Mouse (Mus musculus): Measurements from ENCODE around the gene Gpatch4.

Gpatch4 gene

GRCm38 (mm10) chr3:88042661-88043421, at the start of gene Gpatch4:
Gene Gpatch4 (plus strand): TSS chr3:88043108.
- in situ Hi-C loops (cut with MseI, MboI) = no loop called here

- in situ Hi-C loops (cut with MseI, MboI) = no loop called here
These were observed 49.5 kb upstream of the Gpatch4 start for GRCm38 (mm10) chr3:87993436-87993835.

- in situ Hi-C loops (cut with MseI, MboI) = no loop called here
These were observed 47.6 kb upstream of the Gpatch4 start for GRCm38 (mm10) chr3:87995331-87995730.

- in situ Hi-C loops (cut with MseI, MboI) = no loop called here
These were observed 46.5 kb upstream of the Gpatch4 start for GRCm38 (mm10) chr3:87996401-87996800.

GRCm38 (mm10) chr3:87996971-87997614, 45.8 kb upstream of the Gpatch4 start:
- in situ Hi-C loops (cut with MseI, MboI) = no loop called here

GRCm38 (mm10) chr3:87998747-87999146, 44.2 kb upstream of the Gpatch4 start:
- in situ Hi-C loops (cut with MseI, MboI) = no loop called here

- in situ Hi-C loops (cut with MseI, MboI) = no loop called here
These were observed 43.5 kb upstream of the Gpatch4 start for GRCm38 (mm10) chr3:87999243-87999895.

GRCm38 (mm10) chr3:88000181-88000580, 42.7 kb upstream of the Gpatch4 start, which contains the start of gene Bcan:
Gene Bcan (minus strand): TSS chr3:88000230.
- in situ Hi-C loops (cut with MseI, MboI) = no loop called here

- in situ Hi-C loops (cut with MseI, MboI) = no loop called here
These were observed 41.9 kb upstream of the Gpatch4 start for GRCm38 (mm10) chr3:88000816-88001595.

GRCm38 (mm10) chr3:88002291-88002976, 40.5 kb upstream of the Gpatch4 start:
- in situ Hi-C loops (cut with MseI, MboI) = no loop called here

- in situ Hi-C loops (cut with MseI, MboI) = loop anchor here in 1 of 2 experiments (5.0 kb wide), 1 partner anchor 66 kb away; no protein-coding TSS in a partner anchor
These were observed 36.8 kb upstream of the Gpatch4 start for GRCm38 (mm10) chr3:88005822-88006786.

GRCm38 (mm10) chr3:88010634-88011265, 32.2 kb upstream of the Gpatch4 start:
- in situ Hi-C loops (cut with MseI, MboI) = no loop called here

- in situ Hi-C loops (cut with MseI, MboI) = no loop called here
These were observed 20.4 kb upstream of the Gpatch4 start for GRCm38 (mm10) chr3:88022322-88023191.

GRCm38 (mm10) chr3:88023192-88024074, 19.5 kb upstream of the Gpatch4 start:
- in situ Hi-C loops (cut with MseI, MboI) = no loop called here

GRCm38 (mm10) chr3:88026823-88027222, 16.1 kb upstream of the Gpatch4 start:
- in situ Hi-C loops (cut with MseI, MboI) = no loop called here

GRCm38 (mm10) chr3:88027434-88028186, 15.3 kb upstream of the Gpatch4 start, which contains the start of gene Hapln2:
Gene Hapln2 (minus strand): TSS chr3:88027583.
- in situ Hi-C loops (cut with MseI, MboI) = no loop called here

All from mouse trophoblast stem cell (cell line).